Mouse (Mus musculus) gastrocnemius, postnatal 10 days (tissue): ENCODE results near the gene Lgals1. TPM values are rescaled to one million over a fixed set of nuclear protein-coding genes. Genes with fewer than 3 reads are reported as not detected.
A peak's percentile ranks its signal among the peaks of the same experiment; 100 is the strongest.
"Not testable (repeated sequence)": the region's sequence is repeated elsewhere in the genome, so short reads cannot be mapped to it uniquely, and the experiment has no call there.

ENCODE experiments used
- DNase-seq: peaks from one replicate; pipeline ENCODE4 v3.0.0; 2021; ENCODE audit warnings: mixed read lengths
- long read RNA-seq, 2 experiments: library from polyadenylated mRNA; stranded (forward); transcript quantifications; one replicate each; pipeline ENCODE4 v2.0.0; 2021
- total RNA-seq, 2 experiments: library from RNA; stranded (reverse); gene quantifications; 2 replicates each; pipeline ENCODE4 v1.2.3; 2021

Gene Lgals1
- total RNA-seq, result 100 to 1,000 TPM; 679 to 727 TPM
- long read RNA-seq, experiment 1, transcript Lgals1-201 (4 exons, 800 nt), result major isoform, 497 of 527 reads
- long read RNA-seq, experiment 1, partial matches to known transcripts, result 12 of 527 reads
- long read RNA-seq, experiment 1, other reads (novel, unspliced or antisense), result 17 of 527 reads
- long read RNA-seq, experiment 2, transcript Lgals1-201 (4 exons, 800 nt), result major isoform, 423 of 447 reads
- long read RNA-seq, experiment 2, partial matches to known transcripts, result 13 of 447 reads
- long read RNA-seq, experiment 2, other reads (novel, unspliced or antisense), result 9 of 447 reads

- DNase-seq, result peak; percentile 92
Measured at GRCm38 (mm10) chr15:78926021-78926919, at the start of gene Lgals1. Gene Lgals1 (plus strand): TSS chr15:78926725.

- DNase-seq, result peak; percentile 86
Measured at GRCm38 (mm10) chr15:78876991-78877809, 49.3 kb upstream of the Lgals1 start, which contains the start of gene Gga1. Gene Gga1 (plus strand): TSS chr15:78877190.

- no peak for DNase-seq
Measured at GRCm38 (mm10) chr15:78877810-78878390, 48.6 kb upstream of the Lgals1 start.

- not testable (repeated sequence) for DNase-seq
Measured at GRCm38 (mm10) chr15:78878792-78879516, 47.6 kb upstream of the Lgals1 start.

- DNase-seq, result no peak
Measured at GRCm38 (mm10) chr15:78880432-78880831, 46.1 kb upstream of the Lgals1 start.

GRCm38 (mm10) chr15:78881828-78882227 lies 44.7 kb upstream of the Lgals1 start:
- no peak for DNase-seq

GRCm38 (mm10) chr15:78889401-78889853 lies 37.1 kb upstream of the Lgals1 start:
- DNase-seq, result no peak

- no peak for DNase-seq
Measured at GRCm38 (mm10) chr15:78892440-78892839, 34.1 kb upstream of the Lgals1 start.

- DNase-seq, result no peak
Measured at GRCm38 (mm10) chr15:78894726-78895125, 31.8 kb upstream of the Lgals1 start.

GRCm38 (mm10) chr15:78895741-78896140 lies 30.8 kb upstream of the Lgals1 start:
- DNase-seq, result no peak

- no peak for DNase-seq
Measured at GRCm38 (mm10) chr15:78896149-78896548, 30.4 kb upstream of the Lgals1 start.

- no peak for DNase-seq
Measured at GRCm38 (mm10) chr15:78897488-78897887, 29.0 kb upstream of the Lgals1 start.

GRCm38 (mm10) chr15:78898507-78899001 lies 28.0 kb upstream of the Lgals1 start:
- no peak for DNase-seq

GRCm38 (mm10) chr15:78899409-78899739 lies 27.2 kb upstream of the Lgals1 start, which contains the start of gene Gm49510:
Gene Gm49510 (plus strand): TSS chr15:78899667.
- DNase-seq, result no peak

GRCm38 (mm10) chr15:78899740-78900584 lies 26.6 kb upstream of the Lgals1 start, which contains the start of gene Sh3bp1:
Gene Sh3bp1 (plus strand): TSS chr15:78899768.
- peak; percentile 75 for DNase-seq

GRCm38 (mm10) chr15:78900585-78901421 lies 25.7 kb upstream of the Lgals1 start:
- DNase-seq, result no peak

GRCm38 (mm10) chr15:78901422-78901789 lies 25.1 kb upstream of the Lgals1 start:
- no peak for DNase-seq

- DNase-seq, result peak; percentile 87
Measured at GRCm38 (mm10) chr15:78903243-78903642, 23.3 kb upstream of the Lgals1 start.

- DNase-seq, result no peak
Measured at GRCm38 (mm10) chr15:78908399-78908798, 18.1 kb upstream of the Lgals1 start.
